Mouse (Mus musculus) embryonic facial prominence, embryonic 11.5 days (tissue): ENCODE results near the gene Phospho1. TPM values are rescaled to one million over a fixed set of nuclear protein-coding genes. Genes with fewer than 3 reads are reported as not detected.
A peak's percentile ranks its signal among the peaks of the same experiment; 100 is the strongest.

Experiments used
- ATAC-seq: fragments of 200-750 bp; cut with Nextera tagmentation; replicated peaks from 2 replicates; pipeline ENCODE4 v1.8.0; 2017; ENCODE audit warnings: low read depth; ENCODE audit not compliant: insufficient number of reproducible peaks, low FRiP score, low TSS enrichment
- DNase-seq: peaks from one replicate; pipeline ENCODE4 v3.0.0-alpha.2; 2015; ENCODE audit warnings: low spot score
- H3K27ac ChIP-seq: fragments of 300-500 bp; sonication (generic); replicated peaks from 2 replicates; pipeline ENCODE4 v1.5.1; 2014; ENCODE audit warnings: mild to moderate bottlenecking, low read depth, low read length, control low read depth
- H3K27me3 ChIP-seq: fragments of 300-500 bp; sonication (generic); 2 replicates; pipeline ENCODE4 v1.6.1; 2014; ENCODE audit warnings: mild to moderate bottlenecking, low read length, moderate library complexity, mixed read lengths; ENCODE audit not compliant: control insufficient read depth, insufficient read depth
- H3K36me3 ChIP-seq: fragments of 300-500 bp; sonication (generic); replicated peaks from 2 replicates; pipeline ENCODE4 v1.6.1; 2014; ENCODE audit warnings: low read depth, mild to moderate bottlenecking, low read length, moderate library complexity, mixed read lengths; ENCODE audit not compliant: control insufficient read depth, insufficient read depth
- H3K4me1 ChIP-seq: fragments of 300-500 bp; sonication (generic); 2 replicates; pipeline ENCODE4 v1.6.1; 2014; ENCODE audit warnings: low read length, mixed read lengths; ENCODE audit not compliant: control insufficient read depth, insufficient read depth
- H3K4me2 ChIP-seq: fragments of 300-500 bp; sonication (generic); 2 replicates; pipeline ENCODE4 v1.6.1; 2014; ENCODE audit warnings: low read depth, mild to moderate bottlenecking, control low read depth, low read length, moderate library complexity
- H3K4me3 ChIP-seq: fragments of 300-500 bp; sonication (generic); 2 replicates; pipeline ENCODE4 v1.5.1; 2014; ENCODE audit warnings: low read depth, low read length, control low read depth
- H3K9ac ChIP-seq: fragments of 300-500 bp; sonication (generic); replicated peaks from 2 replicates; pipeline ENCODE4 v1.6.1; 2014; ENCODE audit warnings: mild to moderate bottlenecking, control low read depth, low read length
- H3K9me3 ChIP-seq: fragments of 300-500 bp; sonication (generic); replicated peaks from 2 replicates; pipeline ENCODE4 v1.6.1; 2016; ENCODE audit warnings: mild to moderate bottlenecking, low read length, inconsistent platforms, mixed read lengths; ENCODE audit not compliant: control insufficient read depth
- WGBS: fragments of 180-500 bp; shearing (Covaris S2); extraction: QIAGEN DNeasy Blood & Tissue Kit; methylation state at CpG from one replicate; pipeline ENCODE4 v1.1.7; 2014; 5-methylcytosine and 5-hydroxymethylcytosine counted together
- polyA plus RNA-seq: library from polyadenylated mRNA; unstranded; fragments of >200 nt; fragmentation: Nextera tagmentation; extraction: Ambion mirVana; gene quantifications from 2 replicates; pipeline ENCODE4 v1.2.1, GENCODE M21; 2014

Phospho1 gene
- polyA plus RNA-seq, 1 experiment from 2014 or later = not detected

GRCm38 (mm10) chr11:95842953-95843352, 18.7 kb downstream of the Phospho1 start:
- DNase-seq (no peak), ATAC-seq (no peak)
- Histone ChIP-seq H3K27me3 (peaks cover 2% of the 10 kb centered on the region; the same call in 1 of the 2 replicates), H3K9me3 (no peaks in the 10 kb centered on the region), H3K27ac (no peak overlapping the region), H3K4me2 (no peak overlapping the region), H3K4me3 (no peak overlapping the region), H3K4me1 (peaks cover 6% of the 10 kb centered on the region; the same call in 1 of the 2 replicates), H3K9ac (no peak overlapping the region), H3K36me3 (no peaks in the 10 kb centered on the region)
- WGBS = 73% methylated on average over 5 of the region's 5 CpGs

- H3K27ac ChIP-seq = no peak overlapping the region
- H3K4me1 ChIP-seq = peaks cover 6% of the 10 kb centered on the region; the same call in 1 of the 2 replicates
- peaks cover under 1% of the 10 kb centered on the region; the same call in 1 of the 2 replicates for H3K27me3 ChIP-seq
- H3K9ac ChIP-seq = no peak overlapping the region
- no peak for ATAC-seq
- DNase-seq = no peak
- H3K4me2 ChIP-seq = no peak overlapping the region
- WGBS = 63% methylated on average over 6 of the region's 6 CpGs
- no peaks in the 10 kb centered on the region for H3K9me3 ChIP-seq
- H3K36me3 ChIP-seq = no peaks in the 10 kb centered on the region
- H3K4me3 ChIP-seq = no peak overlapping the region
Observed at GRCm38 (mm10) chr11:95843421-95843950, 19.2 kb downstream of the Phospho1 start.

DNA sequence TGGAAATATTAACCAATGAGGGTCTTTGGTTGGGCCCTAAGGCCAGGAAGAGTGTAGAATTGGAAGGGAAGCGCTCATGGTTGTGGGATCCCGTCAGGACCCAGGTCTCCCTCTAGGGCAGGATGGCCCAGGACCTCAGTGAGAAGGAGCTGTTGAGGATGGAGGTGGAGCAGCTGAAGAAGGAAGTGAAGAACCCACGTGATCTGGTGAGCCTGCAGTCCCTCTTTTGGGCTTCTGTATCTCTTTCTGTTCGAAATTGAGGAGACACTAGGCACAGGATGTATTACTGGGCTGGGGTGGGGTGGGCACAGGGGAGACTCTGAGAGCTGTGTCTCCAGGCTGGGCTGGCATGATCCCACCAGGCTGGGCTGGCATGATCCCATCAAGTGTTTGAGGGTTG, 20.6 kb downstream of the Phospho1 start:
- Histone ChIP-seq H3K27ac (no peak overlapping the region), H3K36me3 (no peaks in the 10 kb centered on the region), H3K4me1 (peaks cover 6% of the 10 kb centered on the region; the same call in 1 of the 2 replicates), H3K4me3 (no peak overlapping the region), H3K27me3 (no peaks in the 10 kb centered on the region), H3K9me3 (no peaks in the 10 kb centered on the region), H3K4me2 (no peak overlapping the region), H3K9ac (no peak overlapping the region)
- no peak for DNase-seq
- 67% methylated on average over 4 of the region's 4 CpGs for WGBS
- no peak for ATAC-seq

DNA sequence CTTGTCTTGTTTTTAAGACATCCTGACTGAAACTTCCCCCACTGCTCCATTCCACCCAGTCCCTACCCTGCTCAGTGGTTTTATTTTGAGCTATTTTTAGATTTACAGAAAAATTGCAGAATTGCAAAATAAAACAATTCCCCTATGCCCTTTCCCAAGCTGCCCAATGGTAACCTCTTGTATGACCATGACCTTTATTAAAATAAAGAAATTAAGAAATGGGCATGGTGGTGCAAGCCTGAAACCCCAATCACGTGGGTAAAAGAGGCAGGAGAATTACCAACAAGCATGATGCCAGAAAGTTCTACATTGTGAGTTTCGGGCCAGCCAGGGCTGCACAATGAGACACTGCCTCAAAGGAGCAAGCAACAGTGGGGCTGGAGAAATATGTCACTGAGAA, 26.6 kb downstream of the Phospho1 start:
- Histone ChIP-seq H3K4me1 (no peaks in the 10 kb centered on the region), H3K27me3 (no peaks in the 10 kb centered on the region), H3K9ac (no peak overlapping the region), H3K27ac (no peak overlapping the region), H3K4me2 (no peak overlapping the region), H3K36me3 (no peaks in the 10 kb centered on the region), H3K9me3 (no peaks in the 10 kb centered on the region), H3K4me3 (no peak overlapping the region)
- no peak for ATAC-seq
- 74% methylated on average over 2 of the region's 2 CpGs for WGBS
- no peak for DNase-seq

DNA sequence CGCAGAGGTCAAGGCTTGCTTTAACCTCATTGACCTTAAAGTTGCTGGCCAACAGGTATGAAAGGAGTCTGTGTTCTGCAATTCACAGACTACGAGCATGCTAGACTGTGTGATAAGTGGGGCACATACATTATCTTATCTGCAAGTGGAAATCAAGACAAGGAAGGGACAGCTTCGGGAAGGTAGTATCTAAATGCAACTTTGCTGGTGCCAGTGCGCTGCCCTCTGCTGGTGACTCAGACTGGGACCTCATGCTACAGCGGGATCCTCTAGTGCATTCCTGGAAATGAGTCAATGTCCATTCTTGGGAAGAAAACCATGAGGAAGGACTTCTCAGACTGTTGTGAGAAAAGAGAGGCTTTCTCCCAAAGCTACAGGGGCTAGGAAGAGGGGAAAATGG, 29.4 kb downstream of the Phospho1 start:
- Histone ChIP-seq H3K4me3 (no peak overlapping the region), H3K27ac (no peak overlapping the region), H3K9ac (no peak overlapping the region), H3K4me2 (no peak overlapping the region), H3K9me3 (no peaks in the 10 kb centered on the region), H3K4me1 (no peaks in the 10 kb centered on the region), H3K27me3 (no peaks in the 10 kb centered on the region), H3K36me3 (no peaks in the 10 kb centered on the region)
- DNase-seq (peak; percentile 43), ATAC-seq (no peak)
- 58% methylated on average over 5 of the region's 5 CpGs for WGBS

- WGBS = 85% methylated on average over 4 of the region's 4 CpGs
- no peak overlapping the region for H3K4me2 ChIP-seq
- no peaks in the 10 kb centered on the region for H3K27me3 ChIP-seq
- no peak overlapping the region for H3K27ac ChIP-seq
- H3K4me3 ChIP-seq = no peak overlapping the region
- H3K4me1 ChIP-seq = no peaks in the 10 kb centered on the region; the same call in 1 of the 2 replicates
- no peaks in the 10 kb centered on the region for H3K9me3 ChIP-seq
- no peak for DNase-seq
- no peak overlapping the region for H3K9ac ChIP-seq
- no peak for ATAC-seq
- no peaks in the 10 kb centered on the region for H3K36me3 ChIP-seq
Observed at GRCm38 (mm10) chr11:95857306-95857705, 33.0 kb downstream of the Phospho1 start.

GRCm38 (mm10) chr11:95857716-95858527, 33.6 kb downstream of the Phospho1 start:
- WGBS = 18% methylated on average over 21 of the region's 21 CpGs
- Histone ChIP-seq H3K36me3 (no peaks in the 10 kb centered on the region), H3K27ac (no peak overlapping the region; the same call in 1 of the 2 replicates)

More at GRCm38 (mm10) chr11:95857716-95858527, 33.6 kb downstream of the Phospho1 start:
- H3K27me3 ChIP-seq = no peaks in the 10 kb centered on the region
- H3K4me3 ChIP-seq = peak overlapping the region; percentile 73
- no peaks in the 10 kb centered on the region; the same call in 1 of the 2 replicates for H3K4me1 ChIP-seq
- H3K9ac ChIP-seq = peak overlapping the region; percentile 53
- DNase-seq (peak; percentile 17), ATAC-seq (no peak)
- peak overlapping the region; percentile 75 for H3K4me2 ChIP-seq
- no peaks in the 10 kb centered on the region for H3K9me3 ChIP-seq
